ENCODE assay signal across 9 mouse cellular contexts in the genomic region with DNA sequence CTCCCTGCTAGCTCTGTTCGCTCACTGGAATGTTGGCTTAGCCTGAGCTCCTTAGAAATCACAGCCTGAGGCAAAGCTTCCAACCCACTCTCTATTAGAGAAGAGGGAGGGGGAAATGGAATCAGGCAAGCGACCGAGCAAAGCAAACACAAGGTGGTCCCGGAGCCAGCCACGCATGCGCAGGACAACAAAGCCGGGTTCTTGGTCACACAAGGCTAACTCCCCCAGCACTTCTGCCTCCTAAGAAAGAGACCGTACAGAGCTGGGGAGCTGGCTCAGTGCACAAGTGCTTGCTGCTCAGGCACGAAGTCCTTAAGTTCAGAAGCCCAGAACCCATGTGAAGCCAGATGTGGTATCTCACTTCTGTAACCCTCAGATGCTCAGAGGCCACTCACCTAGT. TPM values are rescaled to one million over a fixed set of nuclear protein-coding genes. Genes with fewer than 3 reads are reported as not detected.
DNase-seq lines count a peak whose midpoint lies in the region; ATAC-seq lines count a peak whose summit lies in the region.
"Had no signal": no experiment of that assay in that cellular context is flagged by ENCODE, and none has a peak within 500 bp of the region (broad histone marks: within the 10 kb centered on the region; RNA-seq: fewer than 3 reads in every experiment).

No protein-coding gene starts in this region.

- DNase-seq in kidney, adult 9 months, result no peak
- peak; percentile 60 for DNase-seq in embryo, embryonic 10.5 days (ENCODE audit: low spot score)
- peak; percentile 49 for DNase-seq in hindbrain, embryonic 11.5 days (ENCODE audit: low spot score)
- no peak for DNase-seq in left cerebral cortex, adult 11 months (ENCODE audit: low spot score)
- DNase-seq in spleen, postnatal 10 days (ENCODE audit: low spot score in 2 of 2), result no peak
- no peak for DNase-seq in cerebellum, postnatal 25 days

- H3K4me2 ChIP-seq in kidney, embryonic 15.5 days, result peak overlapping the region; percentile 55
- no peak overlapping the region for H3K4me2 ChIP-seq in hindbrain, embryonic 11.5 days (replicated peaks; ENCODE audit: low read depth, low read length)
- peak overlapping the region; percentile 35 for H3K4me2 ChIP-seq in midbrain, embryonic 15.5 days

- no peaks in the 10 kb centered on the region for H3K27me3 ChIP-seq in kidney, embryonic 15.5 days
- H3K27me3 ChIP-seq in hindbrain, embryonic 11.5 days (ENCODE audit: control insufficient read depth, insufficient read depth, low read length), result no peaks in the 10 kb centered on the region
- no peaks in the 10 kb centered on the region for H3K27me3 ChIP-seq in midbrain, embryonic 15.5 days (replicated peaks)

- H3K4me3 ChIP-seq in kidney, embryonic 15.5 days (replicated peaks), result peak overlapping the region; percentile 22
- no peak overlapping the region for H3K4me3 ChIP-seq in hindbrain, embryonic 11.5 days (ENCODE audit: low read depth, low read length)
- H3K4me3 ChIP-seq in midbrain, embryonic 15.5 days, result peak overlapping the region; percentile 8; the same call in 1 of the 2 replicates

- H3K9me3 ChIP-seq in kidney, embryonic 15.5 days (replicated peaks), result peaks cover under 1% of the 10 kb centered on the region; the same call in 1 of the 2 replicates
- H3K9me3 ChIP-seq in hindbrain, embryonic 11.5 days (ENCODE audit: control insufficient read depth, low read length), result no peaks in the 10 kb centered on the region
- H3K9me3 ChIP-seq in midbrain, embryonic 15.5 days, result no peaks in the 10 kb centered on the region

- 19% methylated on average over 9 of the region's 9 CpGs for WGBS in kidney, embryonic 15.5 days
- WGBS in hindbrain, embryonic 11.5 days, result 52% methylated on average over 9 of the region's 9 CpGs
- 23% methylated on average over 9 of the region's 9 CpGs for WGBS in midbrain, embryonic 15.5 days

- H3K9ac ChIP-seq in kidney, embryonic 15.5 days, result no peak overlapping the region
- no peak overlapping the region for H3K9ac ChIP-seq in hindbrain, embryonic 11.5 days (ENCODE audit: low read depth, low read length)
- no peak overlapping the region for H3K9ac ChIP-seq in midbrain, embryonic 15.5 days

- H3K27ac ChIP-seq in kidney, embryonic 15.5 days, result peak overlapping the region; percentile 91
- no peak overlapping the region for H3K27ac ChIP-seq in hindbrain, embryonic 11.5 days (ENCODE audit: low read depth, low read length)
- H3K27ac ChIP-seq in midbrain, embryonic 15.5 days, result peak overlapping the region; percentile 28; the same call in 1 of the 2 replicates
- H3K27ac ChIP-seq: macrophage had no signal

- H3K36me3 ChIP-seq in kidney, embryonic 15.5 days, result no peaks in the 10 kb centered on the region
- H3K36me3 ChIP-seq in hindbrain, embryonic 11.5 days (ENCODE audit: control insufficient read depth, insufficient read depth, low read length), result no peaks in the 10 kb centered on the region
- H3K36me3 ChIP-seq in midbrain, embryonic 15.5 days (replicated peaks), result no peaks in the 10 kb centered on the region

- peak; percentile 87 for ATAC-seq in kidney, embryonic 15.5 days (replicated peaks; ENCODE audit: low FRiP score)
- no peak for ATAC-seq in hindbrain, embryonic 11.5 days (ENCODE audit: low FRiP score)
- no peak for ATAC-seq in midbrain, embryonic 15.5 days (replicated peaks)

- peaks cover 14% of the 10 kb centered on the region for H3K4me1 ChIP-seq in kidney, embryonic 15.5 days
- no peaks in the 10 kb centered on the region for H3K4me1 ChIP-seq in hindbrain, embryonic 11.5 days (replicated peaks; ENCODE audit: control insufficient read depth, insufficient read depth, low read length)
- peaks cover 5% of the 10 kb centered on the region for H3K4me1 ChIP-seq in midbrain, embryonic 15.5 days

RNA-seq across cellular contexts. Expression of a gene that starts 12.1 kb away (rescaled TPM):
- polyA plus RNA-seq in kidney, embryonic 15.5 days (2015; fragmentation: Nextera tagmentation; extraction: Ambion mirVana), result 522 and 595 TPM in 2 replicates
- polyA plus RNA-seq in hindbrain, embryonic 11.5 days (2014; fragmentation: Nextera tagmentation; extraction: Ambion mirVana), result 399 TPM in 2 replicates
- 323 and 328 TPM in 2 replicates for polyA plus RNA-seq in midbrain, embryonic 15.5 days (2015; fragmentation: Nextera tagmentation; extraction: Ambion mirVana)

RNA-seq across cellular contexts. Expression of a gene that starts 49.7 kb away (rescaled TPM):
- 392 and 395 TPM in 2 replicates for polyA plus RNA-seq in kidney, embryonic 15.5 days (2015; fragmentation: Nextera tagmentation; extraction: Ambion mirVana)
- polyA plus RNA-seq in hindbrain, embryonic 11.5 days (2014; fragmentation: Nextera tagmentation; extraction: Ambion mirVana), result 239 and 255 TPM in 2 replicates
- 330 and 331 TPM in 2 replicates for polyA plus RNA-seq in midbrain, embryonic 15.5 days (2015; fragmentation: Nextera tagmentation; extraction: Ambion mirVana)

RNA-seq across cellular contexts. Expression of a gene that starts 50.2 kb away (rescaled TPM):
- polyA plus RNA-seq in kidney, embryonic 15.5 days (2015; fragmentation: Nextera tagmentation; extraction: Ambion mirVana), result 28.4 and 35.7 TPM in 2 replicates
- 17.2 and 19.6 TPM in 2 replicates for polyA plus RNA-seq in hindbrain, embryonic 11.5 days (2014; fragmentation: Nextera tagmentation; extraction: Ambion mirVana)
- 42.3 and 50.7 TPM in 2 replicates for polyA plus RNA-seq in midbrain, embryonic 15.5 days (2015; fragmentation: Nextera tagmentation; extraction: Ambion mirVana)

Comparison
In these comparisons a context has a peak if more than half of its experiments do, and no peak if none do; other contexts are left out.
1. DNase-seq: peak in embryo, embryonic 10.5 days (single experiment) and hindbrain, embryonic 11.5 days (single experiment); none in kidney, adult 9 months (single experiment), left cerebral cortex, adult 11 months (single experiment), spleen, postnatal 10 days (0 of 2) and cerebellum, postnatal 25 days (0 of 2).